Mouse (Mus musculus) G1E (cell line): ENCODE measurements around the gene Bcl10.

Source experiments
- CTCF ChIP-seq: IDR thresholded peaks from 2 replicates; pipeline ENCODE4 v1.5.1; 2012; ENCODE audit warnings: low read depth, low read length, inconsistent platforms, mixed read lengths
- GATA1 ChIP-seq: IDR thresholded peaks from 2 replicates; pipeline ENCODE4 v1.6.1; 2012; ENCODE audit warnings: borderline replicate concordance, low read length, inconsistent platforms, mixed read lengths
- TAL1 ChIP-seq: conservative IDR thresholded peaks from 2 replicates; pipeline ENCODE4 v1.6.1; 2012; ENCODE audit warnings: low read depth, low read length, inconsistent platforms, mixed read lengths

DNA sequence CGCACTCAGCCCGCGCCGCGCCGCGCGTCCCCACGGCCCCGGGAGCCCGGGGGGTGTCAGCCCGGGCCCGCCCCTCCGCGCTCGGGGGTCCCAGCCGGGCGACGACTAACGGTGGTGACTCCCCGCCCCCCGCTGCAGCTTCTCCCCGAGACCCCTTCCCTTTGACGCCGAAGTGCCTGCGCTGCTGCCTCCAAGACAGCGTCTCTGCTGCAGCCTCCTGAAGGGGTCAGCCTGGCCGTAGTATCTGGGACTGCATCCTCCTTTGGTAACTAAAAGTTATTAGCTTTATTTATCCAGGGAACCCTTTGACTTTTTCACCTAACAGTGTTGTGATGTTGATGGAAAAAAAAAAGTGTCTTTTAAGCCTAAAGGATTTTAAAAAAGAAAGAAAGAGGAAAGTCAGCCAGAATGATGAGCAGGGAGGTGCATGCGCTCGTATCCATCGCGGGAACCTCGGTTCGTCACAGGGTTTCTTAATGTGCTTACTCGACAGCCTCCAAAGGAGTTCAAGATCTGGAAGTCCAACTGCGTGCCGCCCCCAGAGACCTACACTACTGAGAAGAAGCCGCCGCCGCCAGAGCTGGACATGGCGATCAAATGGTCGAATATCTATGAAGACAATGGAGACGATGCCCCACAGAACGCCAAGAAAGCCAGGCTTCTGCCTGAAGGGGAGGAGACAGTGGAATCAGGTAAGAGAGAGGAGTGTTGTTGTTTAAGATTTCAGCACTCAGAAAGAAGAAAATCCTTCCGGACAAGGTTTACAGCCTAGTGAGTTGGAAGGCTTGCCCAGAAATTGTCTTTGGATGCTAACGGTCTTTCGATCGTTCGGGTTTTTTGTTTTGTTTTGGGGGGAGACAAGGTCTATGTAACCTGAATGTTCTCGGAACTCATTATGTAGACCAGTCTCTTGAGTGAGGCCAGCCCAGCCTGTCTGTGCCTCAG lies 16.1 kb downstream of the Bcl10 start:
- TF ChIP-seq TAL1 (no peak), CTCF (no peak), GATA1 (no peak)
